Mouse (Mus musculus) forebrain, embryonic 16.5 days (tissue): ENCODE results near the gene Lin7b. TPM values are rescaled to one million over a fixed set of nuclear protein-coding genes. Genes with fewer than 3 reads are reported as not detected.
"Not testable (repeated sequence)": the region's sequence is repeated elsewhere in the genome, so short reads cannot be mapped to it uniquely, and the experiment has no call there.

Experiments
- ATAC-seq: fragments of 200-750 bp; cut with Nextera tagmentation; 2 replicates; pipeline ENCODE4 v1.8.0; 2017; ENCODE audit warnings: mild to moderate bottlenecking, moderate library complexity
- H3K27ac ChIP-seq: fragments of 300-500 bp; sonication (generic); 2 replicates; pipeline ENCODE4 v1.5.1; 2014; ENCODE audit warnings: low read length, control low read depth
- H3K27me3 ChIP-seq: fragments of 300-500 bp; sonication (generic); replicated peaks from 2 replicates; pipeline ENCODE4 v1.6.1; 2014; ENCODE audit warnings: low read length; ENCODE audit not compliant: control insufficient read depth, insufficient read depth
- H3K36me3 ChIP-seq: fragments of 300-500 bp; sonication (generic); 2 replicates; pipeline ENCODE4 v1.6.1; 2014; ENCODE audit not compliant: control insufficient read depth, insufficient read depth
- H3K4me1 ChIP-seq: fragments of 300-500 bp; sonication (generic); replicated peaks from 2 replicates; pipeline ENCODE4 v1.6.1; 2014; ENCODE audit warnings: low read length; ENCODE audit not compliant: control insufficient read depth, insufficient read depth
- H3K4me2 ChIP-seq: fragments of 300-500 bp; sonication (generic); 2 replicates; pipeline ENCODE4 v1.6.1; 2014; ENCODE audit warnings: mild to moderate bottlenecking, low read length, control low read depth
- H3K4me3 ChIP-seq: fragments of 300-500 bp; sonication (generic); replicated peaks from 2 replicates; pipeline ENCODE4 v1.5.1; 2014; ENCODE audit warnings: mild to moderate bottlenecking, low read length, control low read depth
- H3K9ac ChIP-seq: fragments of 300-500 bp; sonication (generic); replicated peaks from 2 replicates; pipeline ENCODE4 v1.6.1; 2014; ENCODE audit warnings: low read depth, low read length, control low read depth
- H3K9me3 ChIP-seq: fragments of 300-500 bp; sonication (generic); 2 replicates; pipeline ENCODE4 v1.6.1; 2016; ENCODE audit warnings: low read length; ENCODE audit not compliant: control insufficient read depth
- WGBS: fragments of 180-500 bp; shearing (Covaris S2); extraction: QIAGEN DNeasy Blood & Tissue Kit; methylation state at CpG from one replicate; pipeline ENCODE4 v1.1.7; 2014; 5-methylcytosine and 5-hydroxymethylcytosine counted together
- polyA plus RNA-seq: library from polyadenylated mRNA; unstranded; fragments of >200 nt; fragmentation: Nextera tagmentation; extraction: Ambion mirVana; gene quantifications from 2 replicates; pipeline ENCODE4 v1.2.1, GENCODE M21; 2015

Lin7b gene
- polyA plus RNA-seq, 1 experiment from 2014 or later, result 18.5 TPM

DNA sequence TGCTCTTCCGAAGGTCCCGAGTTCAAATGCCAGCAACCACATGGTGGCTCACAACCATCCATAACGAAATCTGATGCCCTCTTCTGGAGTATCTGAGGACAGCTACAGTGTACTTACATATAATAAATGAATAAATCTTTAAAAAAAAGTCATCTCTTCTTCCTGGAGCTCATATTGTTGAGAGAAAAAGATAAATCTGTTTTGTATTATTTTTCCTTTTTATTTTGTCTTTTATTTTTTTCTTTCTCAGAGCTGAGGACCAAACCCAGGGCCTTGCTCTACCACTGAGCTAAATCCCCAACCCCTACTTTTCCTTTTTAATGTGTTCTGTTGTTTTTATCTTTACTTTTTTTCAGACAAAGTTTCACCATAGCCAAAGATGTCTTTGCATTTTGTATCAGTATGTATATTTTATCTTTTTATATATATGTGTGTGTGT, 26.0 kb upstream of the Lin7b start:
- not testable (repeated sequence) for H3K9me3 ChIP-seq, H3K27me3 ChIP-seq, H3K36me3 ChIP-seq, H3K9ac ChIP-seq
- 5% methylated on average over 3 of the region's 3 CpGs for WGBS
- Histone ChIP-seq H3K4me1 (peaks cover 19% of the 10 kb centered on the region), H3K27ac (peak overlapping the region; percentile 89), H3K4me3 (peak overlapping the region; percentile 66), H3K4me2 (peak overlapping the region; percentile 69)
- peak; percentile 14 for ATAC-seq

DNA sequence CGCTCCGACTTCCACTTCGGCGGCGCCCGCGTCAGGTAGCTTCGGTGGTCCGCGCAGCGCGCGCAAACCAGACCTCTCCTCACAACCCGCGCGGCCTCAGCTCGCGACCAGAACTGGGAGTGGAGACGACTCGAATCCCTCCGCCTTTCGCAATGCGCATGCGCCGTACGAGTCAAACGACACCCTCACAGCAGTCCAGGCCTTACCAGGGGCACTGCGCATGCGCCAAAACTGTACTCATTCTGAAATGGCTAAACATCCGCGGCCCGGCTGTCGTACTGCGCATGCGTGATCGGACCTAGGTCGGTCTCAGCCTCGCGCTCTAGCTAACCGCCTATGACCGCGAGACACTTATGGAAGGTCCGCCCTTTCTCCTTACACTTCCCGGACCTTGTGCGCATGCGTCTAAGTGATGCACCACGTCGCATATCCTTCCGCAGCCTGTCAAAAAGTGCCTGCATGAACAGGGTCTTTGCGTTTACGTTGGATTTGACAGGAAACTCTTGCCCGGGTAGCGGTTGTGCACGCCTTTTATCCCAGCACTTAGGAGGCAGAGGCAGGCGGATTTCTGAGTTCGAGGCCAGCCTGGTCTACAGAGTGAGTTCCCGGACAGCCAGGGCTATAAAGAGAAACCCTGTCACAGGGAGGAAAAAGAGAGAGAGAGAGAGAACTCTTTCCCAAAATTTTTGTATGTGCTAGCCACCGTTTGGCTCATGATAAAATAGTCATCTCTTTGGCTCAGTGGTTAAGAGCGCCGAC, 25.4 kb upstream of the Lin7b start, which contains the start of gene Snrnp70:
Gene Snrnp70, minus strand, starts transcription at position 165 of the 759 bp plus-strand sequence.
- no peaks in the 10 kb centered on the region for H3K27me3 ChIP-seq
- peak within 1 kb of the TSS; percentile 74 for H3K9ac ChIP-seq
- peak; percentile 97 for ATAC-seq
- WGBS, result under 1% methylated on average over 60 of the region's 60 CpGs
- H3K4me2 ChIP-seq, result peak within 1 kb of the TSS; percentile 94
- peaks cover 10% of the 10 kb centered on the region for H3K36me3 ChIP-seq
- peak within 1 kb of the TSS; percentile 95 for H3K27ac ChIP-seq
- peak within 1 kb of the TSS; percentile 66 for H3K4me3 ChIP-seq
- H3K4me1 ChIP-seq, result peaks cover 19% of the 10 kb centered on the region
- no peaks in the 10 kb centered on the region for H3K9me3 ChIP-seq

GRCm38 (mm10) chr7:45395129-45395541, 24.8 kb upstream of the Lin7b start:
- Histone ChIP-seq H3K9me3 (no peaks in the 10 kb centered on the region), H3K4me1 (peaks cover 19% of the 10 kb centered on the region), H3K4me3 (peak overlapping the region; percentile 66), H3K27me3 (no peaks in the 10 kb centered on the region), H3K4me2 (peak overlapping the region; percentile 94), H3K9ac (peak overlapping the region; percentile 74), H3K36me3 (peaks cover 16% of the 10 kb centered on the region), H3K27ac (peak overlapping the region; percentile 95)
- peak; percentile 79 for ATAC-seq
- 0% methylated on average over 19 of the region's 20 CpGs for WGBS

DNA sequence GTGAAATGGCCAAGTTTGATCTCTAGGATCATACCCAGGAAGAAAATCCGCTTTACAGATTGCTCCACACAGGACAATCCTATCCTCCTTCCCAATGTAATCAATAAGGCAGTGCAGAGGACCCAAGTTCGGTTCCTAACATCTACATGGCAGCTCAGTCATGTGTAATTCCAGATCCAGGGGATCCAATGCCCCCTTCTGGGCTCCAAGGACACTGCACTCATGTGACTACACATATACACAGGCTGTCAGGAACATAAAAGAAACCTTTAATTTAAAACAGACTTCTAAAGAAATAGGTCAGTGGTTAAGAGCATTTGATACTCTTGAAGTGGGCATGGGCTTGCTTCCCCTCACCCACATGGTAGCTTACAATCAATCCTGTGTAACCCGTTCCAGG, 15.7 kb upstream of the Lin7b start:
- 89% methylated on average over 3 of the region's 3 CpGs for WGBS
- no peaks in the 10 kb centered on the region for H3K27me3 ChIP-seq
- no peak overlapping the region for H3K27ac ChIP-seq
- no peaks in the 10 kb centered on the region for H3K9me3 ChIP-seq
- no peaks in the 10 kb centered on the region for H3K4me1 ChIP-seq
- H3K4me2 ChIP-seq, result no peak overlapping the region
- H3K4me3 ChIP-seq, result no peak overlapping the region
- peaks cover 70% of the 10 kb centered on the region for H3K36me3 ChIP-seq
- no peak overlapping the region for H3K9ac ChIP-seq
- ATAC-seq, result no peak

GRCm38 (mm10) chr7:45376057-45376456, 5.7 kb upstream of the Lin7b start:
- H3K27ac ChIP-seq, result no peak overlapping the region
- ATAC-seq, result peak; percentile 41; the same call in 1 of the 2 replicates
- H3K36me3 ChIP-seq, result peaks cover 51% of the 10 kb centered on the region
- no peaks in the 10 kb centered on the region for H3K27me3 ChIP-seq
- no peaks in the 10 kb centered on the region for H3K9me3 ChIP-seq
- H3K4me2 ChIP-seq, result no peak overlapping the region
- no peak overlapping the region for H3K9ac ChIP-seq
- 71% methylated on average over 1 of the region's 1 CpGs for WGBS
- H3K4me1 ChIP-seq, result no peaks in the 10 kb centered on the region
- H3K4me3 ChIP-seq, result no peak overlapping the region

DNA sequence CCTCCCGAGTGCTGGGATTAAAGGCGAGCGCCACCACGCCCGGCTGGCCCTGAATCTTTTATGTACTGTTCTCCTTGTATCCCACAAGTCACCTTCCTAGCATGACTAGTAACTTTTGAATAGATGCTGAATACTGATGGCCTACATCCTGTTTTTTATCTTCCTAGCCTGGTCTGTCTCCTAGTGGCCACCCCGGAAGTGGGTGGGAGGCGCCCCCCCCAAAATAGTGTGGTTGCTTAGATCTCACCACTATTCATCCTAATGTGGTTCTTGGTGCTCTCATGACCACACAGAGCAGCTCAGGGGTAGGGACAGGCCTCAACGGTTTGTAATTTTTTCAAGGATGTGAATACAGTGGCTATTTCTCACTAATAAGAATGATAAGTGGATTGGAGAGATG, 4.2 kb upstream of the Lin7b start:
- no peak overlapping the region for H3K4me2 ChIP-seq
- ATAC-seq, result no peak

DNA sequence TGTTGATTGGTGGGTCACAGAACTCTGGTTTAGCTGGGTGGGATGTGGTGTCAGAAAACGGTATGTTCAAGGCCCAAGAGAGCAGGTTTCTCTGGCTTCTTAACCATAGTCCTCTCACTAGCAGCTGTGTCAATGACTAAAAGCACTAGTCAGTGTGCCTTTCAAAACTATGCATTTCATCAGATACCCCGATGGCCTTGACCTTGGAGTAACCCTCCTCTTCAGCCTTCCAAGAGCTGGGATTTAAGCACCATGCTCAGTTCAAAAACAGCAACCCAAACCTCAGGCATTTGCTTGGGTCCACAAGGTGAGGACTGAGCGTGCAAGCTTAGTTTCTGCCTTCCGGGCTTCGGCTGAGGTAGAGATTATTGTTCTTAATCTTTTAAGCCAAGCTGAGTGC, 2.0 kb upstream of the Lin7b start:
- no peaks in the 10 kb centered on the region for H3K9me3 ChIP-seq
- H3K4me2 ChIP-seq, result no peak overlapping the region
- H3K9ac ChIP-seq, result no peak overlapping the region
- H3K27me3 ChIP-seq, result peaks cover 5% of the 10 kb centered on the region
- peaks cover 29% of the 10 kb centered on the region; the same call in 1 of the 2 replicates for H3K36me3 ChIP-seq
- no peak for ATAC-seq
- 81% methylated on average over 5 of the region's 5 CpGs for WGBS
- H3K4me3 ChIP-seq, result no peak overlapping the region
- H3K4me1 ChIP-seq, result peaks cover 23% of the 10 kb centered on the region
- H3K27ac ChIP-seq, result no peak overlapping the region

More for the DNA sequence above, 4.2 kb upstream of the Lin7b start:
- no peak overlapping the region for H3K4me3 ChIP-seq
- no peaks in the 10 kb centered on the region for H3K9me3 ChIP-seq
- H3K4me1 ChIP-seq, result peaks cover 12% of the 10 kb centered on the region
- H3K9ac ChIP-seq, result no peak overlapping the region
- peaks cover 40% of the 10 kb centered on the region for H3K36me3 ChIP-seq
- H3K27me3 ChIP-seq, result no peaks in the 10 kb centered on the region
- no peak overlapping the region for H3K27ac ChIP-seq
- WGBS, result 93% methylated on average over 8 of the region's 8 CpGs

DNA sequence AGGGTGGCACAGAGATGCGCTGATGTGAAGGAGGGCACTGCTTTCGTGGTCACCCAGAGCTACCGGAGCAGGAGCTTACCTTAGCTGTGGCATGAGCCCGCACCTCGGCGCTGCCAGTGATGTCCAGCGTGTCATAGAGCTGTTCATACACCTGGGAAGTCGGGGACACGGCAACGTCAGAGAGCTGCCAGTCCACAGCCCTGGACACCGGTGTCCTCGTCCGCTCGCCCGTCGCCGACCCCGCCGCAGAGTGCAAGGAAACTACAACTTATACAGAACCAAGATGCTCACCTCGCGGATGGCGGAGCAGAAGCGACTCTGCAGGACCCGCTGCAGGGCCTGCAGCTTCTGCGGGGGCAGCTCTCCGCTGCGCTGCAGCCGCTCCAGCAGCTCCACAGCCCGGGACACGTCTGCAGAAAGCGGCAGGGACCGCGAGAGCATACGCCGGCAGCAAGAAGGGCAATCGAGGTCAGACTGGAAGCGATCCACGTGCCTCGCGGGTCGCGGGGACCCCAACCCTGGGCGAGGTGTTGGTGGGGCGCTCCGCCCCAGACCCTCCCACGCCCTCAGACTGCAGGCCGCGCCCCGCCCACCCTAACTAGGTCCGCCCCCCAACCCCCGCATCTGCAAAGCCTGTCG, 428 bp downstream of the Lin7b start:
- ATAC-seq, result no peak; the same call in 1 of the 2 replicates
- WGBS, result 8% methylated on average over 49 of the region's 52 CpGs
- Histone ChIP-seq H3K4me3 (peak overlapping the region; percentile 47), H3K27me3 (peaks cover 5% of the 10 kb centered on the region), H3K9me3 (no peaks in the 10 kb centered on the region), H3K9ac (peak overlapping the region; percentile 64), H3K4me1 (peaks cover 33% of the 10 kb centered on the region), H3K27ac (no peak overlapping the region), H3K4me2 (peak overlapping the region; percentile 71), H3K36me3 (peaks cover 13% of the 10 kb centered on the region; the same call in 1 of the 2 replicates)

DNA sequence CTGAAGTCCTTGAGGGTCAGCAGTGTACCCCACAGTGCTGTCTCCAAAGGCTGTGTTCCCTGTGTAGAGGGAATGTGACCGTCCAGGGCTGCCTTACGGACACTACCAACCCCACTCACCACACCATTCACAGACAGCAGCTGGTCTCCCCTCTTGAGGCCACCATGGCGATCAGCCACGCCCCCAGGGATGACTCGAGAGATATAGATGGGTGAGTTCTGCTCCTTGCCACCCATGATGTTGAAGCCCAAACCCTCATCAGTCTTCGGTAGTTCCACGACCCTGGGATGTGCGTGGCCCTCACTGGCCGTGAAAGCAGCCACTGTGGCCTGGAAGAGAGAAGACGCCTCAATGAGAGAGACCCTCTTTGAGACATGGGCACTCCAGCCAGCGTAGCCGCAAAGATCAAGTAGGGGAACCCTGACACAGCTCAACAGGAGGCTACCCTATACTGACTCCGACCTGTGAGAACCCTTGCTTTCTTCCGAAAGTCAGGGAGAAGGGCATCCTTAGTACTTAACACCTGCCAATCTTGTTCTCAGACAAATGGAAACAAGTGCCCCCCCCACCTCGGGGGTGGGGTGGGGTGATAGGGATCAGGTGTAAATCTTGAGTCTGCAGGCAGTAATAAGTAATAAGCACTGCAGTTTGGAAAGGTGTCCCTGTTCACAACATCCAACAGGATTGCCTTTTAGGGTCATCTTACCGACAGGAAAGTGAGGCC, 1.2 kb downstream of the Lin7b start:
- Histone ChIP-seq H3K27me3 (peaks cover 5% of the 10 kb centered on the region), H3K9ac (no peak overlapping the region), H3K4me1 (peaks cover 36% of the 10 kb centered on the region), H3K4me3 (no peak overlapping the region), H3K9me3 (no peaks in the 10 kb centered on the region), H3K27ac (no peak overlapping the region), H3K4me2 (no peak overlapping the region), H3K36me3 (peaks cover 13% of the 10 kb centered on the region; the same call in 1 of the 2 replicates)
- 75% methylated on average over 16 of the region's 16 CpGs for WGBS
- ATAC-seq, result no peak
